Mouse (Mus musculus) brain, embryonic 14.5 days (tissue): ENCODE results near the gene Pigp. TPM values are rescaled to one million over a fixed set of nuclear protein-coding genes. Genes with fewer than 3 reads are reported as not detected.

ENCODE experiments used
- DNase-seq: peaks from one replicate; pipeline ENCODE4 v3.0.0-alpha.2; 2011; ENCODE audit warnings: low read depth
- CTCF ChIP-seq: fragments of 200-500 bp; IDR thresholded peaks from 2 replicates; pipeline ENCODE4 v1.5.1; 2012; ENCODE audit warnings: inconsistent platforms, mild to moderate bottlenecking, moderate library complexity, borderline replicate concordance; ENCODE audit not compliant: insufficient read depth, insufficient read length; ENCODE audit errors: extremely low read depth
- POLR2A ChIP-seq: fragments of 200-500 bp; IDR thresholded peaks from 2 replicates; pipeline ENCODE4 v1.6.1; 2012; ENCODE audit warnings: mild to moderate bottlenecking, inconsistent platforms, borderline replicate concordance; ENCODE audit not compliant: poor library complexity, insufficient read depth, insufficient read length, severe bottlenecking; ENCODE audit errors: extremely low read depth
- polyA plus RNA-seq: library from polyadenylated mRNA; depleted of rRNA; stranded (reverse); fragments of >200 nt; gene quantifications from 2 replicates; pipeline ENCODE4 v1.2.3, GENCODE M21; 2012

Pigp gene
- polyA plus RNA-seq, 1 experiment: 76.8 TPM

DNA sequence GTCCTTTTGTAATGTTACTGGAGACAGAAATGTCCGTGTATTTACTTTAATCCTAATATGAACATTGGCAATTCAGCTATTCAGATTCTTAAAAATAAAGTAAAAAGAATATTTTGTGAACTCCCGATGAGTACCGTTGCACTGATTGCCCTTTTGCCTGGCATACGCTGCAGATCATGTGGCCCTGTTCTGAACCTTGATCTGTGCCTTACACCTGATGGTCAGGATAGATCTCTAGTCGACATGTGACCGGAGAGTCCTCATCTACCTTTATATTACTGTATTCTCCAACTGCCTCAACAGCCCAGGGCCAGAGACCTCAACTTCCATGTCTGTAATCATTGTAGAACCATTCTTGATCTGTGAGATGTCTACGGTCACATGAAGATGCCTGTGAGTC is 16.0 kb upstream of the Pigp start:
- TF ChIP-seq CTCF (no peak), POLR2A (no peak)
- DNase-seq: no peak

- TF ChIP-seq POLR2A (no peak), CTCF (no peak)
- no peak for DNase-seq
Observed at GRCm38 (mm10) chr16:94383277-94383676, 11.6 kb upstream of the Pigp start.

GRCm38 (mm10) chr16:94379386-94379785 is 7.7 kb upstream of the Pigp start:
- TF ChIP-seq POLR2A (no peak), CTCF (no peak)
- no peak for DNase-seq

DNA sequence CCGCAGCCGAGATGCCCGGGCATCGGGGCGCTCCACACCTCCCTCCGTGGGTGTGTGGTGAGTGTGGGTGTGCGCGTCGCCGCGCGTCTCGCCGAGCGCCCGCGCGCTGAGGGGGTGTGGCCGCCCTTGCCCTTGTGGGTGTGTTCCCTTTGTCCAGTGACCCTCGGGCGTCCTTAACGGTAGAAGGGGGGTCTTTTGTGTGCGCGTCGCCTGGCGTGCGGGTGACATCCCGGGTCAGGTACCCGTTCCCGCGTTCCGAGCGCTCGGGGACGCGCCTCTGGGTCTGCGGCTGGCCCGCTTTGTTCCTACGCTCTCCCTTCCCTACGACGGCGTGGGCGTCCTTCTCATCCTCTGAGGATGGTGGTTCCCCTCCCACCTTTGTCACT is 734 bp downstream of the Pigp start:
- no peak for DNase-seq

DNA sequence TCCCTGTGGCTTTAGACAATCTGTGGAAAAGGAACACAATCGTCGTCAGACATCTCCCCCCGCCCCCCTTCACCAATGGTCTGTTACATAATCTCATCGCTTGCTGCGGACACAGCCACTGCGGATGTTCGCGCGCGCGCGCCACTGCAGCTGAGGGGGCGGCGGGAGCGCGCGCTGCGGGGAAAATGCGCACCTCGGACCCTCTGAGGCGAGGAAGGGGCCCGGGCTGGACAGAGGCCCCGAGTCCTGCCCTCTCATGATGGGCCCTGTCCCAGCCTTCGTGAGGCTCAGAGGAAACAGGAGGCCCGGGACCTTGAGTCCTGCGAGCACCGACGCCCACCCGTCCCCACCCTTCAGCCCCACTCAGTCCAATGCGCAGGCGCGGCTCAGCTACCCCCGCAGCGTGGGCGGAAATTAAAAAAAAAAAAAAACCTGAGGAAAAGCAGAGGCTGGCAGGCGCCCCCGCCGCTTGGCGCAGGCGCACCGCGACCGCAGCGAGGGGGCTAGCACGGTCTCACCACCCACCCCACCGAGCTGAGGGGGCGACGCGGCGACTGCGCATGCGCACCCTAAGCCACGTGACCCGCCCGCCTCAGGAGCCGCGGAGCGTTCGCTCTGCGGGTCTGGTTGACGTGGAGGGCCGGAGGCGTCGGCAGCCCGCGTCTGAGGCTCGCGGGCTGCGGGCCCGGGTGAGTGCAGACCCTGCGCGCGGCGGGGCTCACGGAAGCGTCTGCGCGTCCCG is 1.3 kb downstream of the Pigp start, which contains the start of gene Ttc3:
Gene Ttc3, plus strand, starts transcription at position 446 of the 742 bp plus-strand sequence.
- TF ChIP-seq CTCF (no peak), POLR2A (peak; percentile 98)
- DNase-seq: peak; percentile 99

More for the DNA sequence above, 734 bp downstream of the Pigp start:
- no peak for TF ChIP-seq CTCF
- no peak for TF ChIP-seq POLR2A

- TF ChIP-seq POLR2A (no peak), CTCF (no peak)
- DNase-seq: no peak
Observed at GRCm38 (mm10) chr16:94369596-94370172, 2.0 kb downstream of the Pigp start.

- DNase-seq: no peak
- no peak for TF ChIP-seq CTCF
- no peak for TF ChIP-seq POLR2A
Observed at GRCm38 (mm10) chr16:94365435-94365834, 6.2 kb downstream of the Pigp start.

DNA sequence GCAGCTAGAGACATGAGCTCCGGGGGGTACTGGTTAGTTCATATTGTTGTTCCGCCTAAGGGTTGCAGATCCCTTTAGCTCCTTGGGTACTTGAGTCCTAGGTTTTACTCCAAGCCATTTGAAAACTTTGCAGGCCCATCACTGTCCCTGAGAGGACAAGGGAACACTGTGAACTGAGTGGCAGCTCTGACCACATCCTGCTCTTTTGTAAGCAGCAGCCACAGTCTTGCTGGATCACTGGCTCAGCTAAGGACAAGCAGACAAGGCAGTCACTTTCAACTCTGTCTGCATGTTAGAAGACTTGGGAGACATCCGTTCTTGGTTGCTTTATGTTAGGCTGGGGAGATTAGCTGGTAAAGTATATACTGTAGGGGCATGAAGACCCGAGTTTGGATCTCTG is 7.8 kb downstream of the Pigp start:
- DNase-seq: no peak
- TF ChIP-seq POLR2A: no peak
- no peak for TF ChIP-seq CTCF

DNA sequence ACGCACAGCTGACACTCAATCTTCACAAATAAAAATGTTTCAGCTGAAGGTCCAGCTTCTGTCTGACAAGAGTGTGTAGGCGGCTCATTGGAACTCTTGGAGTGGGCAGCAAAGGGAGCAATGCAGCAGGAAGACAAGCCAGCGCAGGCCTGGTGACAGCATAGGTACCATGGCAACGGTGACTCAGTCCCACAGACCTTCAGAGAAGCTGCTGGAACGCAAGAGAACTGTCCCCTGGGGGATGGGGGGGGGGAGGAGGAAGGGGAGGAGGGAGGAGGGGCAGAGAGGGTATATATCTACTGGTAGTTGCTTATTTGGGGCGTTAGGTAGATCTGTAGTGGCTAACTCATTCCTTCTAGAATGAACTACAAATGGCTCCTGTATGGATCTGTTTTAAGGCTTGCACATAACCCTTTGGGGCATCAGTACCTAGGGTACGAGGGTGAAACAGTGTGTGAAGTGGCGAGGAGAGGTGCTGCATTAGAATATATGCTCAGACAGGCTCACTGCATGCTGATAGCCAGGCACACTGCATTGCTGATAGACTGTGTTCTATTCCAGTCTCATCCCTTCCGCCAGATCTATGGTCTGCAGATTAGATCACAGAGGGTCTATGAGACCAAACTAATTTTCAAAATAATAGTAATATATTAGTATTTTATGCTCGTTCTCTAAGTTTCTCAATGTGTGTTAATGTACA is 9.3 kb downstream of the Pigp start:
- peak; percentile 79 for DNase-seq
- TF ChIP-seq POLR2A (no peak), CTCF (no peak)

GRCm38 (mm10) chr16:94360578-94361350 is 10.9 kb downstream of the Pigp start:
- no peak for DNase-seq
- TF ChIP-seq POLR2A (no peak), CTCF (no peak)

DNA sequence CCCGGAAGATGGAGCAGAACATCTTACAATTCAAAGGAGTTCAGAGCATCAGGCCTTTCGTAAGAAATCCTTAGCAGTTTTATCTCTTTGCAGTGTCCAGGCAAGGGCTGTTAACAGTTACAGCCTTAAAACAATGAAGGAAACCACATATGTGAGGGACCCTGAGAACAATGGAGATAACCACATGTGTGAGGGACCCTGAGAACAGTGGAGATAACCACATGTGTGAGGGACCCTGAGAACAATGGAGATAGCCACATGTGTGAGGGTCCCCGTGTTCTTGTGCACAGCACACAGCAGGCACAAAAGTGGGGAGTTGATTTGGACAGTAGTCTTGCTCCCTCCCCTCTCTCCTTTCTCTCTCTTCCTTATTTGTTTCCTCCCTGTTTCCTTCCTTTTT is 13.6 kb downstream of the Pigp start:
- no peak for TF ChIP-seq CTCF
- TF ChIP-seq POLR2A: no peak
- DNase-seq: no peak
